Mouse (Mus musculus) heart, adult 2 months (tissue): ENCODE measurements around the gene Cnot1.

ENCODE experiments used
- CTCF ChIP-seq: fragments of 200-600 bp; IDR thresholded peaks from 2 replicates; pipeline ENCODE4 v1.8.1; 2022; ENCODE audit warnings: antibody characterized with exemption, mild to moderate bottlenecking, moderate library complexity
- EP300 ChIP-seq: fragments of 200-500 bp; IDR thresholded peaks from 2 replicates; pipeline ENCODE4 v1.6.1; 2011; ENCODE audit warnings: low read depth, low read length, control low read depth; ENCODE audit not compliant: insufficient read depth
- POLR2A ChIP-seq: fragments of 200-500 bp; IDR thresholded peaks from 2 replicates; pipeline ENCODE4 v1.6.1; 2011; ENCODE audit warnings: mild to moderate bottlenecking, low read depth, low read length, control low read depth; ENCODE audit not compliant: insufficient read depth

DNA sequence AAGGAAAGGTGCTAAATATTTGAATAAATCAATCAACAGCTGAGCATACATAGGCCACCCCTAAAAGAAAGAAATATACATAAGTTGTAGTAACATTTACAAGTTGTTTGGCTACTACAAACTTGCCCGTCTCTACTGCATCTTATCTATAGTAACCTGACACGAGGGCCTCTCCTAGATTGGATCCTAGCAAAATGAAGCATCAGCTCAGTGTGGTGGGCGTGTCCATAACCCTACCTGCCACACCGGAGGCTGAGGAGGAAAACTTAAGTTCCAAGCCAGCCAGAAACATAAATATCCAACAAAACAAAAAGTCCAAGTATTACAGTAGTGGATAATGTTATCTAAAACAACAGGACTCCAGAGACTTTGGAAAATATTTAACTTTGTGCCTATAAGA is 79.6 kb downstream of the Cnot1 start:
- no peak for TF ChIP-seq POLR2A
- TF ChIP-seq EP300: no peak
- no peak for TF ChIP-seq CTCF
